Mouse (Mus musculus) CD4-positive helper T cell, adult 2 months (primary cell): ENCODE results near the gene Spint4.
A peak's percentile ranks its signal among the peaks of the same experiment; 100 is the strongest.

Experiments used
- DNase-seq: peaks from one replicate; pipeline ENCODE4 v3.0.0-alpha.2; 2012; ENCODE audit warnings: low read depth, missing footprints, low spot score

Spint4 gene

GRCm38 (mm10) chr2:164731719-164732118, 33.4 kb downstream of the Spint4 start:
- no peak for DNase-seq

- no peak for DNase-seq
Measured at GRCm38 (mm10) chr2:164733259-164733658, 35.0 kb downstream of the Spint4 start.

GRCm38 (mm10) chr2:164734839-164735238, 36.5 kb downstream of the Spint4 start:
- no peak for DNase-seq

GRCm38 (mm10) chr2:164735446-164735845, 37.1 kb downstream of the Spint4 start:
- no peak for DNase-seq

GRCm38 (mm10) chr2:164737377-164738090, 39.2 kb downstream of the Spint4 start:
- DNase-seq, result no peak

- DNase-seq, result no peak
Measured at GRCm38 (mm10) chr2:164739876-164740275, 41.6 kb downstream of the Spint4 start.

- DNase-seq, result peak; percentile 29
Measured at GRCm38 (mm10) chr2:164744987-164745386, 46.7 kb downstream of the Spint4 start.

GRCm38 (mm10) chr2:164745843-164746479, 47.7 kb downstream of the Spint4 start, which contains the start of the genes Wfdc3 and Dnttip1:
Gene Wfdc3, minus strand, starts transcription at chr2:164745931.
Gene Dnttip1, plus strand, starts transcription at chr2:164745983.
- DNase-seq, result peak; percentile 96

- DNase-seq, result peak; percentile 57
Measured at GRCm38 (mm10) chr2:164746693-164747092, 48.4 kb downstream of the Spint4 start.

- DNase-seq, result no peak
Measured at GRCm38 (mm10) chr2:164748191-164748590, 49.9 kb downstream of the Spint4 start.

- no peak for DNase-seq
Measured at GRCm38 (mm10) chr2:164748991-164749390, 50.7 kb downstream of the Spint4 start.
